Mouse (Mus musculus): Measurements from ENCODE around the gene Sun5.

Gene Sun5

DNA sequence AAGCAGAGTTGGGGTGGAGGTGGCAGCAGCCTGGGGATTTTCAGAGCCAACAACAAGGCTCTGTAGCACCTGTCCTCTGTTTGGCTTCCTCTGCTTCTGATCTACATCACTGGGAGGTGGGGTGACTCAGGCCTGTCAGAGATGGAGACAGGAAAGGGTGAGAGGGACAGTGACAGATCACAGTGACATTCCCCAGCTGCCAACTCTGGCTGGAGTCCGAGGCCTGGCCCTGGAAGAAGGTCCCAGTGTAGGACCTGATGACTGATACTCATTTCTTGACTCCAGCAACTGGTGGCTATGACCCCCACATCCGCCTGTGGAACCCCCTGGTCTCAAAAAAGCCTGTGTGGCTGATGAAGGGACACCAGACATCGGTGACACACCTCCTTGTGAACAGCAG, 61.0 kb downstream of the Sun5 start:
- peak; percentile 42 for DNase-seq (ENCODE audit: low read depth, low spot score)

DNA sequence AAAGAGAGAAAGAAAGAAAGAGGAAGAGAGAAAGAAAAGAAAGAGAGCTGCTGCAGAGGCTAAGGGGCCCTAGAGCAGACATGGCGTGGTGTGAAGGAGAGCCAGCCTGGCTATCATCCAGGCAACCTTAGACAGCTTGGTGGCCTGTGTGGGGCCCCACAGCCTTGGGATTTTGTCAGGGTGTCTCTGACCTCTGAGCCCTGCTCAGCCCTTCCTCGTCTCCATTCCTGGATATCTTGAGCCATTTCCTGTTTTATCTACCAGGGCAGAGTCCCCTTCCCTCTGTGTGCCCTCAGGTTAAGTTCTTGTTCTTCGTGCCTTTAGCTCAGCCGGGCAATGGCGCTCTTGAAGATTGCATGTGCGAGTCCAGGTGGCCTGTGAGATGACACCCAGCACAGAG, 62.0 kb downstream of the Sun5 start:
- no peak for DNase-seq (ENCODE audit: low read depth, low spot score)

- DNase-seq (ENCODE audit: low read depth, low spot score), result no peak
Observed at GRCm38 (mm10) chr2:153808146-153808545, 62.7 kb downstream of the Sun5 start.

GRCm38 (mm10) chr2:153807464-153807863, 63.4 kb downstream of the Sun5 start:
- peak; percentile 92 for DNase-seq (ENCODE audit: low read depth, low spot score)

Data from brain, adult 2 months (tissue).